Mouse (Mus musculus) lung, adult 18-20 months (tissue): Measurements from ENCODE around the gene Pde3a.

Source experiments
- DNase-seq, 2 experiments: peaks; one replicate each; pipeline ENCODE4 v3.0.0; 2022; ENCODE audit warnings: mixed read lengths in 2 of 2

Pde3a gene

GRCm38 (mm10) chr6:141408758-141409157 is 159.7 kb downstream of the Pde3a start:
- no peak for DNase-seq

GRCm38 (mm10) chr6:141410836-141411235 is 161.8 kb downstream of the Pde3a start:
- no peak for DNase-seq

GRCm38 (mm10) chr6:141425114-141425513 is 176.0 kb downstream of the Pde3a start:
- no peak for DNase-seq

- DNase-seq: no peak
Observed at GRCm38 (mm10) chr6:141428587-141428986, 179.5 kb downstream of the Pde3a start.

- no peak for DNase-seq
Observed at GRCm38 (mm10) chr6:141430134-141430533, 181.1 kb downstream of the Pde3a start.

- DNase-seq: peak in 1 of 2 experiments; percentile 7
Observed at GRCm38 (mm10) chr6:141432271-141432974, 183.4 kb downstream of the Pde3a start.

- no peak for DNase-seq
Observed at GRCm38 (mm10) chr6:141433917-141434756, 185.1 kb downstream of the Pde3a start.

GRCm38 (mm10) chr6:141435160-141435559 is 186.1 kb downstream of the Pde3a start:
- no peak for DNase-seq

GRCm38 (mm10) chr6:141439965-141440364 is 190.9 kb downstream of the Pde3a start:
- DNase-seq: no peak

GRCm38 (mm10) chr6:141447547-141447946 is 198.5 kb downstream of the Pde3a start:
- peak; percentile 38 to 50 for DNase-seq

GRCm38 (mm10) chr6:141448886-141449285 is 199.8 kb downstream of the Pde3a start:
- no peak for DNase-seq

GRCm38 (mm10) chr6:141455335-141455734 is 206.3 kb downstream of the Pde3a start:
- no peak for DNase-seq

GRCm38 (mm10) chr6:141456591-141456990 is 207.5 kb downstream of the Pde3a start:
- DNase-seq: no peak

GRCm38 (mm10) chr6:141470251-141470650 is 221.2 kb downstream of the Pde3a start:
- DNase-seq: no peak

GRCm38 (mm10) chr6:141474223-141474622 is 225.2 kb downstream of the Pde3a start:
- DNase-seq: no peak

- no peak for DNase-seq
Observed at GRCm38 (mm10) chr6:141474696-141475095, 225.6 kb downstream of the Pde3a start.

- DNase-seq: peak; percentile 51 to 70
Observed at GRCm38 (mm10) chr6:141485302-141486021, 236.4 kb downstream of the Pde3a start.

- no peak for DNase-seq
Observed at GRCm38 (mm10) chr6:141487266-141487665, 238.2 kb downstream of the Pde3a start.

GRCm38 (mm10) chr6:141488619-141489018 is 239.6 kb downstream of the Pde3a start:
- peak; percentile 16 to 21 for DNase-seq

GRCm38 (mm10) chr6:141494909-141495308 is 245.8 kb downstream of the Pde3a start:
- no peak for DNase-seq

GRCm38 (mm10) chr6:141495634-141496418 is 246.8 kb downstream of the Pde3a start:
- no peak for DNase-seq

GRCm38 (mm10) chr6:141499511-141499910 is 250.4 kb downstream of the Pde3a start:
- no peak for DNase-seq
